Mouse (Mus musculus): ENCODE measurements around the gene Hadha. TPM values are rescaled to one million over a fixed set of nuclear protein-coding genes. Genes with fewer than 3 reads are reported as not detected.

Hadha gene
- total and polyA plus RNA-seq, 2 experiments from 2014 or later = 56.1 to 57.9 TPM

GRCm38 (mm10) chr5:30107186-30107585 lies 47.8 kb downstream of the Hadha start:
- peaks cover 7% of the 10 kb centered on the region; the same call in 1 of the 2 replicates for H3K4me1 ChIP-seq (ENCODE audit: insufficient read depth)
- no peaks in the 10 kb centered on the region for H3K9me3 ChIP-seq (ENCODE audit: low read length)
- peak; percentile 42 for DNase-seq
- peak overlapping the region; percentile 62 for H3K27ac ChIP-seq (ENCODE audit: low read depth, low read length)
- H3K36me3 ChIP-seq (ENCODE audit: insufficient read depth) = no peaks in the 10 kb centered on the region
- H3K4me3 ChIP-seq (ENCODE audit: low read depth, low read length) = no peak overlapping the region
- WGBS = 7% methylated on average over 7 of the region's 7 CpGs
- no peak overlapping the region for H3K9ac ChIP-seq
- ATAC-seq = peak; percentile 35
- no peaks in the 10 kb centered on the region for H3K27me3 ChIP-seq (ENCODE audit: insufficient read depth, low read length)
- H3K4me2 ChIP-seq (ENCODE audit: low read depth) = peak overlapping the region; percentile 97
- no peak for TF ChIP-seq CTCF (IDR thresholded peaks at IDR 0.05; ENCODE audit: low read depth)

- peak overlapping the region; percentile 62; the same call in 1 of the 2 replicates for H3K27ac ChIP-seq (ENCODE audit: low read depth, low read length)
- DNase-seq (no peak), ATAC-seq (no peak)
- no peaks in the 10 kb centered on the region for H3K27me3 ChIP-seq (ENCODE audit: insufficient read depth, low read length)
- no peaks in the 10 kb centered on the region for H3K36me3 ChIP-seq (ENCODE audit: insufficient read depth)
- H3K4me1 ChIP-seq (ENCODE audit: insufficient read depth) = peaks cover 7% of the 10 kb centered on the region; the same call in 1 of the 2 replicates
- 11% methylated on average over 2 of the region's 2 CpGs for WGBS
- peak overlapping the region; percentile 97 for H3K4me2 ChIP-seq (ENCODE audit: low read depth)
- no peak for TF ChIP-seq CTCF (IDR thresholded peaks at IDR 0.05; ENCODE audit: low read depth)
- no peaks in the 10 kb centered on the region for H3K9me3 ChIP-seq (ENCODE audit: low read length)
- no peak overlapping the region for H3K9ac ChIP-seq
- no peak overlapping the region for H3K4me3 ChIP-seq (ENCODE audit: low read depth, low read length)
Measured at GRCm38 (mm10) chr5:30106756-30107155, 48.2 kb downstream of the Hadha start.

- Histone ChIP-seq H3K27ac (ENCODE audit: low read depth, low read length) (peak within 1 kb of the TSS; percentile 62), H3K36me3 (ENCODE audit: insufficient read depth) (no peaks in the 10 kb centered on the region), H3K9me3 (ENCODE audit: low read length) (no peaks in the 10 kb centered on the region), H3K4me2 (ENCODE audit: low read depth) (peak within 1 kb of the TSS; percentile 97), H3K27me3 (ENCODE audit: insufficient read depth, low read length) (no peaks in the 10 kb centered on the region), H3K4me3 (ENCODE audit: low read depth, low read length) (peak within 1 kb of the TSS; percentile 56), H3K9ac (peak within 1 kb of the TSS; percentile 53), H3K4me1 (ENCODE audit: insufficient read depth) (peaks cover 7% of the 10 kb centered on the region; the same call in 1 of the 2 replicates)
- ATAC-seq (peak; percentile 56), DNase-seq (peak; percentile 77)
- under 1% methylated on average over 29 of the region's 29 CpGs for WGBS
- no peak for TF ChIP-seq CTCF (IDR thresholded peaks at IDR 0.05; ENCODE audit: low read depth)
Measured at GRCm38 (mm10) chr5:30105668-30106300, 49.2 kb downstream of the Hadha start, which contains the start of gene 3110082J24Rik. Gene 3110082J24Rik (minus strand): TSS chr5:30106086.

GRCm38 (mm10) chr5:30104841-30105667 lies 49.9 kb downstream of the Hadha start, which contains the start of gene Garem2:
Gene Garem2 (plus strand): TSS chr5:30105161.
- peak; percentile 57 for ATAC-seq
- DNase-seq = peak; percentile 63
- Histone ChIP-seq H3K9me3 (ENCODE audit: low read length) (no peaks in the 10 kb centered on the region), H3K4me2 (ENCODE audit: low read depth) (peak within 1 kb of the TSS; percentile 97), H3K27me3 (ENCODE audit: insufficient read depth, low read length) (no peaks in the 10 kb centered on the region), H3K4me1 (ENCODE audit: insufficient read depth) (peaks cover 7% of the 10 kb centered on the region; the same call in 1 of the 2 replicates), H3K27ac (ENCODE audit: low read depth, low read length) (peak within 1 kb of the TSS; percentile 62), H3K36me3 (ENCODE audit: insufficient read depth) (no peaks in the 10 kb centered on the region), H3K9ac (peak within 1 kb of the TSS; percentile 53), H3K4me3 (ENCODE audit: low read depth, low read length) (peak within 1 kb of the TSS; percentile 56)
- no peak for TF ChIP-seq CTCF (IDR thresholded peaks at IDR 0.05; ENCODE audit: low read depth)
- under 1% methylated on average over 58 of the region's 65 CpGs for WGBS

GRCm38 (mm10) chr5:30104339-30104738 lies 50.6 kb downstream of the Hadha start:
- Histone ChIP-seq H3K27ac (ENCODE audit: low read depth, low read length) (no peak overlapping the region), H3K4me1 (ENCODE audit: insufficient read depth) (peaks cover 7% of the 10 kb centered on the region; the same call in 1 of the 2 replicates), H3K9ac (no peak overlapping the region), H3K4me2 (ENCODE audit: low read depth) (peak overlapping the region; percentile 97), H3K27me3 (ENCODE audit: insufficient read depth, low read length) (no peaks in the 10 kb centered on the region), H3K9me3 (ENCODE audit: low read length) (no peaks in the 10 kb centered on the region), H3K4me3 (ENCODE audit: low read depth, low read length) (peak overlapping the region; percentile 56; the same call in 1 of the 2 replicates), H3K36me3 (ENCODE audit: insufficient read depth) (no peaks in the 10 kb centered on the region)
- 1% methylated on average over 12 of the region's 12 CpGs for WGBS
- DNase-seq = peak; percentile 74
- peak; percentile 73 for TF ChIP-seq CTCF (IDR thresholded peaks at IDR 0.05; ENCODE audit: low read depth)
- ATAC-seq = peak; percentile 19; the same call in 1 of the 2 replicates

- WGBS = 87% methylated on average over 3 of the region's 3 CpGs
- H3K9ac ChIP-seq = no peak overlapping the region
- H3K27ac ChIP-seq (ENCODE audit: low read depth, low read length) = no peak overlapping the region
- ATAC-seq = no peak
- no peaks in the 10 kb centered on the region for H3K9me3 ChIP-seq (ENCODE audit: low read length)
- H3K27me3 ChIP-seq (ENCODE audit: insufficient read depth, low read length) = no peaks in the 10 kb centered on the region
- no peak for DNase-seq
- H3K4me1 ChIP-seq (ENCODE audit: insufficient read depth) = peaks cover 7% of the 10 kb centered on the region; the same call in 1 of the 2 replicates
- no peak overlapping the region for H3K4me2 ChIP-seq (ENCODE audit: low read depth)
- no peak for TF ChIP-seq CTCF (IDR thresholded peaks at IDR 0.05; ENCODE audit: low read depth)
- H3K4me3 ChIP-seq (ENCODE audit: low read depth, low read length) = no peak overlapping the region
- H3K36me3 ChIP-seq (ENCODE audit: insufficient read depth) = no peaks in the 10 kb centered on the region
Measured at GRCm38 (mm10) chr5:30103340-30103739, 51.6 kb downstream of the Hadha start.

Data from forebrain, postnatal 0 days (tissue).